Mouse (Mus musculus): ENCODE measurements around the gene Babam1.

Gene Babam1

GRCm38 (mm10) chr8:71375581-71376422 lies 20.9 kb upstream of the Babam1 start:
- Histone ChIP-seq H3K27me3 (ENCODE audit: control insufficient read depth, insufficient read depth, low read length, poor library complexity, severe bottlenecking) (no peaks in the 10 kb centered on the region), H3K36me3 (ENCODE audit: control insufficient read depth, insufficient read depth, low read length, poor library complexity, severe bottlenecking) (no peaks in the 10 kb centered on the region; the same call in 1 of the 2 replicates)
- peak; percentile 83 for DNase-seq (ENCODE audit: low read depth, low spot score)

GRCm38 (mm10) chr8:71376423-71377030 lies 20.1 kb upstream of the Babam1 start:
- DNase-seq (ENCODE audit: low read depth, low spot score) = no peak
- Histone ChIP-seq H3K27me3 (ENCODE audit: control insufficient read depth, insufficient read depth, low read length, poor library complexity, severe bottlenecking) (no peaks in the 10 kb centered on the region), H3K36me3 (ENCODE audit: control insufficient read depth, insufficient read depth, low read length, poor library complexity, severe bottlenecking) (no peaks in the 10 kb centered on the region; the same call in 1 of the 2 replicates)

- Histone ChIP-seq H3K36me3 (ENCODE audit: control insufficient read depth, insufficient read depth, low read length, poor library complexity, severe bottlenecking) (no peaks in the 10 kb centered on the region), H3K27me3 (ENCODE audit: control insufficient read depth, insufficient read depth, low read length, poor library complexity, severe bottlenecking) (no peaks in the 10 kb centered on the region)
- no peak for DNase-seq (ENCODE audit: low read depth, low spot score)
These were observed 17.7 kb upstream of the Babam1 start for GRCm38 (mm10) chr8:71379008-71379407.

- no peak for DNase-seq (ENCODE audit: low read depth, low spot score)
- no peaks in the 10 kb centered on the region for H3K27me3 ChIP-seq (ENCODE audit: control insufficient read depth, insufficient read depth, low read length, poor library complexity, severe bottlenecking)
These were observed 17.1 kb upstream of the Babam1 start for GRCm38 (mm10) chr8:71379512-71380075.

GRCm38 (mm10) chr8:71380178-71381171 lies 16.2 kb upstream of the Babam1 start:
- no peaks in the 10 kb centered on the region for H3K27me3 ChIP-seq (ENCODE audit: control insufficient read depth, insufficient read depth, low read length, poor library complexity, severe bottlenecking)
- no peaks in the 10 kb centered on the region for H3K36me3 ChIP-seq (ENCODE audit: control insufficient read depth, insufficient read depth, low read length, poor library complexity, severe bottlenecking)
- no peak for DNase-seq (ENCODE audit: low read depth, low spot score)

More at GRCm38 (mm10) chr8:71379512-71380075, 17.1 kb upstream of the Babam1 start:
- no peaks in the 10 kb centered on the region for H3K36me3 ChIP-seq (ENCODE audit: control insufficient read depth, insufficient read depth, low read length, poor library complexity, severe bottlenecking)

GRCm38 (mm10) chr8:71381421-71381970 lies 15.2 kb upstream of the Babam1 start, which contains the start of gene Nr2f6:
Gene Nr2f6 (minus strand): TSS chr8:71381960.
- no peaks in the 10 kb centered on the region for H3K27me3 ChIP-seq (ENCODE audit: control insufficient read depth, insufficient read depth, low read length, poor library complexity, severe bottlenecking)
- no peak for DNase-seq (ENCODE audit: low read depth, low spot score)
- no peaks in the 10 kb centered on the region for H3K36me3 ChIP-seq (ENCODE audit: control insufficient read depth, insufficient read depth, low read length, poor library complexity, severe bottlenecking)

GRCm38 (mm10) chr8:71381971-71382961 lies 14.4 kb upstream of the Babam1 start:
- Histone ChIP-seq H3K27me3 (ENCODE audit: control insufficient read depth, insufficient read depth, low read length, poor library complexity, severe bottlenecking) (no peaks in the 10 kb centered on the region), H3K36me3 (ENCODE audit: control insufficient read depth, insufficient read depth, low read length, poor library complexity, severe bottlenecking) (no peaks in the 10 kb centered on the region)
- DNase-seq (ENCODE audit: low read depth, low spot score) = peak; percentile 81

GRCm38 (mm10) chr8:71383396-71383795 lies 13.3 kb upstream of the Babam1 start:
- Histone ChIP-seq H3K36me3 (ENCODE audit: control insufficient read depth, insufficient read depth, low read length, poor library complexity, severe bottlenecking) (no peaks in the 10 kb centered on the region), H3K27me3 (ENCODE audit: control insufficient read depth, insufficient read depth, low read length, poor library complexity, severe bottlenecking) (no peaks in the 10 kb centered on the region)
- DNase-seq (ENCODE audit: low read depth, low spot score) = no peak

- no peaks in the 10 kb centered on the region for H3K27me3 ChIP-seq (ENCODE audit: control insufficient read depth, insufficient read depth, low read length, poor library complexity, severe bottlenecking)
- no peak for DNase-seq (ENCODE audit: low read depth, low spot score)
- no peaks in the 10 kb centered on the region for H3K36me3 ChIP-seq (ENCODE audit: control insufficient read depth, insufficient read depth, low read length, poor library complexity, severe bottlenecking)
These were observed 12.8 kb upstream of the Babam1 start for GRCm38 (mm10) chr8:71383860-71384259.

- Histone ChIP-seq H3K27me3 (ENCODE audit: control insufficient read depth, insufficient read depth, low read length, poor library complexity, severe bottlenecking) (no peaks in the 10 kb centered on the region), H3K36me3 (ENCODE audit: control insufficient read depth, insufficient read depth, low read length, poor library complexity, severe bottlenecking) (no peaks in the 10 kb centered on the region)
- DNase-seq (ENCODE audit: low read depth, low spot score) = no peak
These were observed 11.3 kb upstream of the Babam1 start for GRCm38 (mm10) chr8:71385212-71385835.

- no peak for DNase-seq (ENCODE audit: low read depth, low spot score)
- no peaks in the 10 kb centered on the region for H3K27me3 ChIP-seq (ENCODE audit: control insufficient read depth, insufficient read depth, low read length, poor library complexity, severe bottlenecking)
These were observed 8.4 kb upstream of the Babam1 start for GRCm38 (mm10) chr8:71388267-71388666.

GRCm38 (mm10) chr8:71391696-71392095 lies 5.0 kb upstream of the Babam1 start:
- DNase-seq (ENCODE audit: low read depth, low spot score) = no peak
- Histone ChIP-seq H3K27me3 (ENCODE audit: control insufficient read depth, insufficient read depth, low read length, poor library complexity, severe bottlenecking) (no peaks in the 10 kb centered on the region), H3K36me3 (ENCODE audit: control insufficient read depth, insufficient read depth, low read length, poor library complexity, severe bottlenecking) (no peaks in the 10 kb centered on the region)

More at GRCm38 (mm10) chr8:71388267-71388666, 8.4 kb upstream of the Babam1 start:
- H3K36me3 ChIP-seq (ENCODE audit: control insufficient read depth, insufficient read depth, low read length, poor library complexity, severe bottlenecking) = no peaks in the 10 kb centered on the region

- Histone ChIP-seq H3K36me3 (ENCODE audit: control insufficient read depth, insufficient read depth, low read length, poor library complexity, severe bottlenecking) (no peaks in the 10 kb centered on the region), H3K27me3 (ENCODE audit: control insufficient read depth, insufficient read depth, low read length, poor library complexity, severe bottlenecking) (no peaks in the 10 kb centered on the region)
- DNase-seq (ENCODE audit: low read depth, low spot score) = no peak
These were observed 4.3 kb upstream of the Babam1 start for GRCm38 (mm10) chr8:71392391-71392790.

Measured in splenic B cell, adult 2 months (primary cell).